Mouse (Mus musculus) Patski (cell line): ENCODE results near the gene Thra. TPM values are rescaled to one million over a fixed set of nuclear protein-coding genes. Genes with fewer than 3 reads are reported as not detected.

Experiments
- ATAC-seq: fragments of 100-300 bp; one replicate; pipeline ENCODE4 v1.8.0; 2021
- CTCF ChIA-PET: fragments of 350-600 bp; sonication (Branson Sonifier 250); formaldehyde crosslinking; loops from one replicate; lab custom pipeline; 2022; ENCODE audit warnings: inconsistent platforms; lab: Charles Lee
- POLR2A ChIA-PET: fragments of 350-600 bp; sonication (Branson Sonifier 250); formaldehyde crosslinking; loops from one replicate; lab custom pipeline; 2022; ENCODE audit warnings: antibody characterized with exemption, inconsistent platforms; lab: Charles Lee
- DNase-seq: peaks from one replicate; pipeline ENCODE4 v3.0.0-alpha.2; 2011; ENCODE audit warnings: low read depth, low spot score
- H3K27me3 ChIP-seq: fragments of 371-371 bp; one replicate; pipeline ENCODE4 v1.5.1; 2021
- CTCF ChIP-seq: fragments of 100-300 bp; IDR thresholded peaks from one replicate; pipeline ENCODE4 v1.5.1; 2021
- in situ Hi-C: fragments of 300-500 bp; cut with MboI; formaldehyde crosslinking; loops from 3 replicates; pipeline ENCODE4 v1.11.1; 2018; ENCODE audit warnings: low pct_unique_long_range_greater_than_20kb, mixed read lengths
- polyA plus RNA-seq: library from polyadenylated mRNA; unstranded; gene quantifications from one replicate; pipeline ENCODE4 v1.2.3, GENCODE M21; 2021

Thra gene
- polyA plus RNA-seq, 1 experiment from 2014 or later: 44.7 TPM

- H3K27me3 ChIP-seq: no peaks in the 10 kb centered on the region
- DNase-seq (no peak), ATAC-seq (no peak)
- TF ChIP-seq CTCF: no peak
- ChIA-PET POLR2A (no interaction called here), CTCF (interaction anchor here (1.1 to 3.4 kb wide), 6 partner anchors 8 to 44 kb away, joined by 3 to 12 read pairs (median 4); no protein-coding TSS in a partner anchor)
- in situ Hi-C loops: no loop called here
Observed at GRCm38 (mm10) chr11:98761939-98762338, 21.5 kb downstream of the Thra start.

- TF ChIP-seq CTCF: no peak
- H3K27me3 ChIP-seq: no peaks in the 10 kb centered on the region
- ChIA-PET POLR2A (interaction anchor here (1.2 kb wide), 1 partner anchor 10 kb away, joined by 4 read pairs; no protein-coding TSS in a partner anchor), CTCF (interaction anchor here (0.8 to 3.4 kb wide), 6 partner anchors 21 to 57 kb away, joined by 3 to 12 read pairs (median 4); no protein-coding TSS in a partner anchor)
- ATAC-seq: no peak
- DNase-seq: no peak
- in situ Hi-C loops: no loop called here
Observed at GRCm38 (mm10) chr11:98762756-98763501, 22.5 kb downstream of the Thra start.

GRCm38 (mm10) chr11:98763502-98763861, 23.0 kb downstream of the Thra start:
- TF ChIP-seq CTCF: no peak
- CTCF ChIA-PET: interaction anchor here (1.5 to 3.4 kb wide), 3 partner anchors 24 to 53 kb away, joined by 4 to 12 read pairs (median 4); no protein-coding TSS in a partner anchor
- ATAC-seq (no peak), DNase-seq (no peak)
- in situ Hi-C loops: no loop called here
- POLR2A ChIA-PET: interaction anchor here (1.2 kb wide), 1 partner anchor 10 kb away, joined by 4 read pairs; no protein-coding TSS in a partner anchor
- no peaks in the 10 kb centered on the region for H3K27me3 ChIP-seq

- DNase-seq (no peak), ATAC-seq (no peak)
- ChIA-PET POLR2A (interaction anchor here (1.2 kb wide), 1 partner anchor 9 kb away, joined by 4 read pairs; no protein-coding TSS in a partner anchor), CTCF (interaction anchor here (1.7 to 3.4 kb wide), 2 partner anchors 23 to 54 kb away, joined by 4 to 12 read pairs; no protein-coding TSS in a partner anchor)
- H3K27me3 ChIP-seq: no peaks in the 10 kb centered on the region
- no peak for TF ChIP-seq CTCF
- in situ Hi-C loops: no loop called here
Observed at GRCm38 (mm10) chr11:98764091-98764490, 23.7 kb downstream of the Thra start.

GRCm38 (mm10) chr11:98764746-98765145, 24.3 kb downstream of the Thra start:
- POLR2A ChIA-PET: interaction anchor here (1.0 to 1.1 kb wide), 2 partner anchors 22 to 43 kb away, joined by 3 read pairs; no protein-coding TSS in a partner anchor
- DNase-seq: no peak
- in situ Hi-C loops: no loop called here
- TF ChIP-seq CTCF: no peak
- ATAC-seq: no peak
- H3K27me3 ChIP-seq: no peaks in the 10 kb centered on the region
- CTCF ChIA-PET: no interaction called here

- in situ Hi-C loops: no loop called here
- CTCF ChIA-PET: no interaction called here
- no peak for DNase-seq
- H3K27me3 ChIP-seq: no peaks in the 10 kb centered on the region
- POLR2A ChIA-PET: interaction anchor here (1.0 to 1.1 kb wide), 2 partner anchors 23 to 42 kb away, joined by 3 read pairs; no protein-coding TSS in a partner anchor
- TF ChIP-seq CTCF: no peak
- no peak for ATAC-seq
Observed at GRCm38 (mm10) chr11:98765421-98766309, 25.2 kb downstream of the Thra start.

- DNase-seq (no peak), ATAC-seq (no peak)
- no peaks in the 10 kb centered on the region for H3K27me3 ChIP-seq
- POLR2A ChIA-PET: no interaction called here
- in situ Hi-C loops: no loop called here
- no peak for TF ChIP-seq CTCF
- CTCF ChIA-PET: no interaction called here
Observed at GRCm38 (mm10) chr11:98766346-98766745, 25.9 kb downstream of the Thra start.

- TF ChIP-seq CTCF: no peak
- in situ Hi-C loops: no loop called here
- H3K27me3 ChIP-seq: no peaks in the 10 kb centered on the region
- ChIA-PET CTCF (no interaction called here), POLR2A (no interaction called here)
- no peak for DNase-seq
- no peak for ATAC-seq
Observed at GRCm38 (mm10) chr11:98766816-98767215, 26.4 kb downstream of the Thra start.

GRCm38 (mm10) chr11:98767276-98767675, 26.8 kb downstream of the Thra start:
- DNase-seq: no peak
- in situ Hi-C loops: no loop called here
- no peak for TF ChIP-seq CTCF
- no peaks in the 10 kb centered on the region for H3K27me3 ChIP-seq
- no peak for ATAC-seq
- ChIA-PET POLR2A (no interaction called here), CTCF (no interaction called here)

- H3K27me3 ChIP-seq: no peaks in the 10 kb centered on the region
- ChIA-PET POLR2A (no interaction called here), CTCF (no interaction called here)
- ATAC-seq (no peak), DNase-seq (no peak)
- TF ChIP-seq CTCF: no peak
- in situ Hi-C loops: no loop called here
Observed at GRCm38 (mm10) chr11:98767713-98768112, 27.3 kb downstream of the Thra start.
